Mouse (Mus musculus) embryonic fibroblast, embryonic 13.5 days (primary cell): ENCODE data around the gene Fam178b.

ENCODE experiments used
- CTCF ChIP-seq: IDR thresholded peaks from 2 replicates; pipeline ENCODE4 v1.5.1; 2011; ENCODE audit warnings: mild to moderate bottlenecking, control low read depth, low read length, moderate library complexity, borderline replicate concordance; ENCODE audit not compliant: insufficient read depth
- POLR2A ChIP-seq: IDR thresholded peaks from 2 replicates; pipeline ENCODE4 v1.6.1; 2011; ENCODE audit warnings: low read depth, mild to moderate bottlenecking, control low read depth, low read length, moderate library complexity

DNA sequence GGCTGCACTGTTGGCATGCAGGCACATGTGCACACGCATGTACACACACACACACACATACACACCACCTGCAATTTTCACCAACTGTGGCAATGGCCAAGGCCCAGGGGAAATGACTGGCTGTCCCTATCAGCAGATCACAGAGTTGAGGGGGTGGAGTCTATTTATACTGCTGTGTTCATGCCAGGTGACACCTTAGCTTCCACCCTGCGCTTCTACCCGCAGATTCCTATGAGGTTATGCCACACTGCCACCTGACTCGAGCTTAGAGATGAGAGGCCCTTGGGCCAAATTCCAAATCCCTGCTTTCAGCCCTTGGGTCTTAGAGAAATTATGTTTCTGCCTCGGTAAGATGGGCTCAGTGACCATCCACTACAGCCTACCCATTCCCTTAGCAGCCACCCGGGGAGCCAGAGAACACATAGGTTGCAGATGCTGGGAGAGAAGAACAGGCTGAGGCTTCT, 148.4 kb downstream of the Fam178b start:
- no peak for TF ChIP-seq CTCF
- no peak for TF ChIP-seq POLR2A
